Mouse (Mus musculus) olfactory bulb, adult 2 months (tissue): ENCODE results near the gene Smg6.

ENCODE experiments used
- CTCF ChIP-seq: fragments of 200-500 bp; IDR thresholded peaks from 2 replicates; pipeline ENCODE4 v1.5.1; 2012; ENCODE audit warnings: low read depth, mild to moderate bottlenecking, low read length, moderate library complexity; ENCODE audit not compliant: insufficient read depth
- POLR2A ChIP-seq: fragments of 200-500 bp; IDR thresholded peaks from 2 replicates; pipeline ENCODE4 v1.6.1; 2012; ENCODE audit warnings: mild to moderate bottlenecking, low read depth, low read length, moderate library complexity; ENCODE audit not compliant: insufficient read depth

DNA sequence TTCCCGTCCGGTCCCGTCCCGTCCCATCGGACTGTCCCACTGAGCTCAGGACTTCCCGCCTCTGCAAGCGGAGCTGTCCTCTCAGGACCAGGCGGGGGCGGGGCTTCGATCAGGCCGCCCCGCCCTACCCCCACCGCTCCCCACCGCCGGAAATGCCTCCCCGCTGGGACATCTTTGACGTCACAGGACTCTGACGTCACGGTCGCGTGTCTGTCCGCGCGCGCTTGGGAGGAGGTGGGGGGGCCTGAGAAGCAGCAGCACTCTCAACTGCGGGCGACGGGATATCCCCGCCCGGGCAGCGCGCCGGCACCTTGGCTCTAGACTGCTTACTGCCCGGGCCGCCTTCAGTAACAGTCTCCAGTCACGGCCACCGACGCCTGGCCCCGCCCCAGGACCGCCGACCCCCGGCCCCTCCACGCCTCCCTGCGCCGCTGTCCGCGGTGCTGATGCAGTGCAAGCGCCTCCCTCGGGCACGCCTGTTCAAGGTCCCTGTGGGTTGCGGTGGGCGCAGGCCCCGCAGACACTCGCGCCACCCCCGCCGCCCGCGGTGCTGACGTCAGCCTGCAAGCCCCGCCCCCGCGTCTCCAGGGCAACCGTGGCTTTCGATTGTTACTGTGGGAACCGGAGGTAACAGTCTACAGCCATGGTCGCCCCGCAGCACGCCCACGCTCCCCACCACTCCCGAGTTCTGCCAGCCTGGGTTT is 247.6 kb downstream of the Smg6 start:
- TF ChIP-seq CTCF (no peak), POLR2A (no peak)
